Mouse (Mus musculus) heart, postnatal 0 days (tissue): Measurements from ENCODE around the gene Thap3. TPM values are rescaled to one million over a fixed set of nuclear protein-coding genes. Genes with fewer than 3 reads are reported as not detected.

Experiments used
- ATAC-seq: fragments of 200-750 bp; cut with Nextera tagmentation; 2 replicates; pipeline ENCODE4 v1.8.0; 2017; ENCODE audit warnings: low read depth, moderate number of reproducible peaks, moderate library complexity; ENCODE audit not compliant: insufficient read depth
- DNase-seq: peaks from one replicate; pipeline ENCODE4 v3.0.0-alpha.2; 2016; ENCODE audit warnings: low spot score
- H3K27ac ChIP-seq: fragments of 300-500 bp; sonication (generic); 2 replicates; pipeline ENCODE4 v1.5.1; 2014; ENCODE audit warnings: low read depth, mild to moderate bottlenecking
- H3K27me3 ChIP-seq: fragments of 300-500 bp; sonication (generic); 2 replicates; pipeline ENCODE4 v1.6.1; 2014; ENCODE audit warnings: low read length, mixed read lengths; ENCODE audit not compliant: control insufficient read depth, insufficient read depth
- H3K36me3 ChIP-seq: fragments of 300-500 bp; sonication (generic); replicated peaks from 2 replicates; pipeline ENCODE4 v1.6.1; 2014; ENCODE audit warnings: low read length, mixed read lengths; ENCODE audit not compliant: control insufficient read depth, insufficient read depth
- H3K4me1 ChIP-seq: fragments of 300-500 bp; sonication (generic); 2 replicates; pipeline ENCODE4 v1.6.1; 2014; ENCODE audit warnings: antibody characterized with exemption; ENCODE audit not compliant: control insufficient read depth, insufficient read depth
- H3K4me2 ChIP-seq: fragments of 300-500 bp; sonication (generic); 2 replicates; pipeline ENCODE4 v1.6.1; 2014; ENCODE audit warnings: low read depth, mild to moderate bottlenecking, low read length, moderate library complexity
- H3K4me3 ChIP-seq: fragments of 300-500 bp; sonication (generic); 2 replicates; pipeline ENCODE4 v1.5.1; 2014; ENCODE audit warnings: low read depth, low read length
- H3K9ac ChIP-seq: fragments of 300-500 bp; sonication (generic); replicated peaks from 2 replicates; pipeline ENCODE4 v1.6.1; 2014; ENCODE audit warnings: low read depth, low read length, mixed read lengths
- H3K9me3 ChIP-seq: fragments of 300-500 bp; sonication (generic); replicated peaks from 2 replicates; pipeline ENCODE4 v1.6.1; 2016; ENCODE audit warnings: low read length; ENCODE audit not compliant: control insufficient read depth
- CTCF ChIP-seq: IDR thresholded peaks from 2 replicates; pipeline ENCODE4 v1.5.1; 2016; ENCODE audit warnings: antibody characterized with exemption, control low read depth, low read depth
- EP300 ChIP-seq: IDR thresholded peaks from 2 replicates; pipeline ENCODE4 v1.6.1; 2016; ENCODE audit warnings: antibody characterized with exemption, low read depth
- WGBS: fragments of 180-500 bp; shearing (Covaris S2); extraction: QIAGEN DNeasy Blood & Tissue Kit; methylation state at CpG from one replicate; pipeline ENCODE4 v1.1.7; 2014; 5-methylcytosine and 5-hydroxymethylcytosine counted together
- polyA plus RNA-seq: library from polyadenylated mRNA; unstranded; fragments of >200 nt; fragmentation: Nextera tagmentation; extraction: Ambion mirVana; gene quantifications from 2 replicates; pipeline ENCODE4 v1.2.1, GENCODE M21; 2015
- total RNA-seq: library from RNA; depleted of rRNA; stranded (reverse); fragments of >200 nt; gene quantifications from 2 replicates; pipeline ENCODE4 v1.2.3, GENCODE M21; 2014; ENCODE audit warnings: low replicate concordance

The Thap3 gene
- total and polyA plus RNA-seq, 2 experiments from 2014 or later = 22.0 to 23.2 TPM

DNA sequence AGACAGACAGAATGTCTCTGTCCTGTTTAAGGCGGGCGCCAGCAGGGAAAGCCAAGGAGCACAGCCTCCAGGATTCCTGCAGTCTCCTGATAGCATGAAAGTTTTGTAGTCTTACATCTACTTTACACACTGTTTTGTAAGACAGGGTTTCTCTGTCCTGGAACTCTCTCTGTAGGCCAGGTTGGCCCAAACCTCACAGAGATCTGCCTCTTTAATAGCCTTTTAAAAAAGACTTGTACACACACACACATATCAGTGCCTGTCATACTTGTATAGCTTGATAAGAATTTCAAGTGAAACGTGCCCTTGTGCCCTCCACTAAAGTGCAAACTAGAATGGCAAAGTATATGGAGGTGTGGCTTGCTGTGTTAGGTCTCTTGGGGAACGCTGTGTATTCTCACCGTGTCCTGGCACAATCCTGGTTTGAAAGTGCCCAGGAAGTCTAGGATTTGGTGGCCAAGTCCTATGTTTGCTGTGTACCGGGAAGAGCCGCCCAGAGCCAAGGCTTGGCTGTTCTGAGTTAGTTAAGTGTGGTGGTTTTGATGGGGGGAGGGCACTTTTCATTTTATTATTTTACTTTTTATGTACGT is 22.5 kb upstream of the Thap3 start:
- DNase-seq = no peak
- Histone ChIP-seq H3K9ac (peak overlapping the region; percentile 76), H3K36me3 (peaks cover 26% of the 10 kb centered on the region), H3K4me1 (peaks cover 31% of the 10 kb centered on the region), H3K4me2 (peak overlapping the region; percentile 97), H3K4me3 (peak overlapping the region; percentile 70), H3K9me3 (no peaks in the 10 kb centered on the region), H3K27ac (peak overlapping the region; percentile 96), H3K27me3 (no peaks in the 10 kb centered on the region)
- TF ChIP-seq EP300 (no peak), CTCF (no peak)
- 37% methylated on average over 8 of the region's 8 CpGs for WGBS
- no peak for ATAC-seq

GRCm38 (mm10) chr4:152010707-152011134 is 21.9 kb upstream of the Thap3 start:
- Histone ChIP-seq H3K27me3 (no peaks in the 10 kb centered on the region), H3K4me3 (peak overlapping the region; percentile 70), H3K9me3 (no peaks in the 10 kb centered on the region), H3K9ac (peak overlapping the region; percentile 76), H3K4me2 (peak overlapping the region; percentile 97), H3K36me3 (peaks cover 20% of the 10 kb centered on the region), H3K27ac (peak overlapping the region; percentile 96), H3K4me1 (peaks cover 31% of the 10 kb centered on the region)
- WGBS = 2% methylated on average over 13 of the region's 13 CpGs
- no peak for DNase-seq
- no peak; the same call in 1 of the 2 replicates for TF ChIP-seq EP300
- TF ChIP-seq CTCF = no peak
- no peak; the same call in 1 of the 2 replicates for ATAC-seq

DNA sequence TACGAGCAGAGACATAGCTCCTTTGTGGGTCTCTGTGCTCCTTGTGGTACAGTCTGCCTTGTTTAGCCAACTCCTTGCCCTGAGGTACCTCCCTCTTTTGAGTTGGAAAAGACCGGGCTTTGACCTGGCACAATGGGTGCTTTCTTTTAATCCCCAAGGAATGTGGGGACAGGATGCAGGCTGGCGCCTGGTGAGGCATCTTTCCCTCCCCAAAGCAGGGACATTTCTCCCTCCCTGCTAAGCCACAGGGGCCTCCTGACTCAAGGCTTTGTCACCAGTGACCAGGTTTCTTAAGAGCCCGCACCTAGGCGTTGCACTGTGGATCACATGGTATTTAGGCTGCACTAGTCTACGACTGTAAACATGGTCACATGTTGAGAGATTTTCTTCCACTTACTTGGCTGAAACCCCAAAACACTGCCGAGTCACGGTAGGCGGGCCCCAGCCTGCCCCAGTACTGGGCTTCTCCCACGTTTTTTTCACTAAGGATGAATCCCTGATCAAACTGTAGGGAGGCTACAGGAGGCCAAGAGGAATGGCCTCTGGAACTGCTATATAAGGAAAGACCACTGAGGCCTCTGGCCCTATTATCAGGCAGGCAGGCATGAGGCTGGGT is 21.4 kb upstream of the Thap3 start:
- Histone ChIP-seq H3K27me3 (no peaks in the 10 kb centered on the region), H3K27ac (peak overlapping the region; percentile 96), H3K9ac (peak overlapping the region; percentile 76), H3K4me2 (peak overlapping the region; percentile 97), H3K4me3 (peak overlapping the region; percentile 70), H3K36me3 (peaks cover 15% of the 10 kb centered on the region), H3K9me3 (no peaks in the 10 kb centered on the region), H3K4me1 (peaks cover 31% of the 10 kb centered on the region)
- TF ChIP-seq EP300 (peak; percentile 65), CTCF (no peak)
- DNase-seq (peak; percentile 71), ATAC-seq (peak; percentile 24)
- under 1% methylated on average over 10 of the region's 10 CpGs for WGBS

- Histone ChIP-seq H3K36me3 (peaks cover 7% of the 10 kb centered on the region), H3K9me3 (no peaks in the 10 kb centered on the region), H3K27me3 (no peaks in the 10 kb centered on the region), H3K4me2 (peak overlapping the region; percentile 97), H3K27ac (peak overlapping the region; percentile 96), H3K4me3 (peak overlapping the region; percentile 70), H3K9ac (peak overlapping the region; percentile 76), H3K4me1 (peaks cover 31% of the 10 kb centered on the region)
- ATAC-seq (peak; percentile 37), DNase-seq (no peak)
- WGBS = under 1% methylated on average over 112 of the region's 115 CpGs
- TF ChIP-seq EP300 (no peak), CTCF (no peak)
Observed at GRCm38 (mm10) chr4:152009076-152010051, 20.6 kb upstream of the Thap3 start.

DNA sequence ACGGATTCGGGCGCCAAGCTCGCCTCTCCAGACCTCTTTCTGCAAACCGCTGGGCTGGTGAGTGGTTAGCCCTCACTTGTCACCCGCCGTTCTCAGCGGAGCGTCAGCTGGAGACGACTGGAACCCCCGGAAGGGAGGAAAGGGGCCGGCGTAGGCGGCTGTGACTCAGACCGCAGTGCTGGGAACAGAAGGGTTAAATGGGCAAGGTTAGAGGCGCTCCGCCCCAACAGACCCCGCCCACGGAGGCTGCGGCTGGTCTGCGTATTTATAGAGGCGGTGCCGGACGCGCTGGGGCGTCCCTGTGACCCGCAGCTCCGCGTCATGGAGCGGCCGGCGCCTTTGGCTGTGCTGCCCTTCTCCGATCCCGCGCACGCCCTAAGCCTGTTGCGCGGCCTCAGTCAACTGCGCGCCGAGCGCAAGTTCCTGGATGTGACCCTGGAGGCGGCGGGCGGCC is 19.9 kb upstream of the Thap3 start, which contains the start of gene Klhl21:
Klhl21 (plus strand) TSS at position 182 of the 454 bp plus-strand sequence.
- Histone ChIP-seq H3K36me3 (no peaks in the 10 kb centered on the region), H3K27me3 (no peaks in the 10 kb centered on the region), H3K4me2 (peak within 1 kb of the TSS; percentile 97), H3K9me3 (no peaks in the 10 kb centered on the region), H3K4me3 (peak within 1 kb of the TSS; percentile 70), H3K4me1 (peaks cover 31% of the 10 kb centered on the region), H3K9ac (peak within 1 kb of the TSS; percentile 76), H3K27ac (peak within 1 kb of the TSS; percentile 96)
- WGBS = under 1% methylated on average over 44 of the region's 45 CpGs
- peak; percentile 96 for DNase-seq
- ATAC-seq = peak; percentile 84
- TF ChIP-seq EP300 = peak; percentile 63; the same call in 1 of the 2 replicates
- TF ChIP-seq CTCF = no peak
